25 mouse cellular contexts compared by ENCODE assay signal in genomic region chr12:32198025-32198424, GRCm38 (mm10).
"Had no signal": no experiment of that assay in that cellular context is flagged by ENCODE, and none has a peak within 500 bp of the region (broad histone marks: within the 10 kb centered on the region; RNA-seq: fewer than 3 reads in every experiment).

No protein-coding gene starts in this region.

- H3K36me3 ChIP-seq: heart, embryonic 12.5 days; hindbrain, embryonic 10.5 days; hindbrain, embryonic 12.5 days; intestine, embryonic 15.5 days; limb, embryonic 13.5 days; limb, embryonic 15.5 days had no signal

- H3K4me1 ChIP-seq: heart, embryonic 12.5 days; hindbrain, embryonic 10.5 days; hindbrain, embryonic 12.5 days; intestine, embryonic 15.5 days; limb, embryonic 13.5 days; limb, embryonic 15.5 days had no signal

- ATAC-seq: hindbrain, embryonic 16.5 days; inflammation-experienced regulatory T-cells, adult 6 months; intestine, embryonic 15.5 days; intestine, postnatal 0 days had no signal

- H3K4me3 ChIP-seq: gastrocnemius, adult 2 months; heart, adult 2 months; heart, embryonic 12.5 days; hindbrain, embryonic 10.5 days; hindbrain, embryonic 12.5 days; intestine, embryonic 15.5 days; layer of hippocampus, adult 2 months; left cerebral cortex, adult 2 months; limb, embryonic 13.5 days; limb, embryonic 15.5 days; liver, embryonic 13.5 days had no signal

- H3K9me3 ChIP-seq: heart, embryonic 12.5 days; hindbrain, embryonic 10.5 days; hindbrain, embryonic 12.5 days; intestine, embryonic 15.5 days; limb, embryonic 13.5 days; limb, embryonic 15.5 days; liver, embryonic 13.5 days had no signal

- H3K4me2 ChIP-seq: heart, embryonic 12.5 days; hindbrain, embryonic 12.5 days; hindbrain, embryonic 14.5 days; intestine, embryonic 15.5 days; limb, embryonic 13.5 days; limb, embryonic 15.5 days; liver, embryonic 11.5 days; liver, embryonic 13.5 days had no signal

- H3K27ac ChIP-seq: gastrocnemius, adult 2 months; heart, adult 2 months; hindbrain, embryonic 10.5 days; hindbrain, embryonic 12.5 days; hindbrain, embryonic 14.5 days; intestine, embryonic 15.5 days; layer of hippocampus, adult 2 months; left cerebral cortex, adult 2 months; limb, embryonic 13.5 days; limb, embryonic 15.5 days; liver, embryonic 13.5 days had no signal

- H3K27me3 ChIP-seq: heart, embryonic 12.5 days; hindbrain, embryonic 12.5 days; intestine, embryonic 15.5 days; limb, embryonic 13.5 days; limb, embryonic 15.5 days; liver, embryonic 13.5 days had no signal

- H3K9ac ChIP-seq: heart, embryonic 12.5 days; hindbrain, embryonic 12.5 days; hindbrain, embryonic 14.5 days; intestine, embryonic 15.5 days; limb, embryonic 13.5 days; limb, embryonic 15.5 days; liver, embryonic 13.5 days had no signal

- DNase-seq: gastrocnemius, adult 2 months; gastrocnemius, postnatal 10 days; gastrocnemius, postnatal 25 days; heart, adult 2 months; heart, postnatal 10 days; heart, postnatal 4 days; kidney, adult 18-20 months; kidney, adult 8-10 months; kidney, postnatal 10 days; kidney, postnatal 25 days; kidney, postnatal 4 days; liver, embryonic 13.5 days had no signal
